Mouse (Mus musculus): ENCODE measurements at regions not wholly inside any gene's neighbourhood (a gene's known extent, or its start where the extent isn't known, plus 50 kb on each side); places are given as distances from the start of the nearest gene placed in this dataset.

DNA sequence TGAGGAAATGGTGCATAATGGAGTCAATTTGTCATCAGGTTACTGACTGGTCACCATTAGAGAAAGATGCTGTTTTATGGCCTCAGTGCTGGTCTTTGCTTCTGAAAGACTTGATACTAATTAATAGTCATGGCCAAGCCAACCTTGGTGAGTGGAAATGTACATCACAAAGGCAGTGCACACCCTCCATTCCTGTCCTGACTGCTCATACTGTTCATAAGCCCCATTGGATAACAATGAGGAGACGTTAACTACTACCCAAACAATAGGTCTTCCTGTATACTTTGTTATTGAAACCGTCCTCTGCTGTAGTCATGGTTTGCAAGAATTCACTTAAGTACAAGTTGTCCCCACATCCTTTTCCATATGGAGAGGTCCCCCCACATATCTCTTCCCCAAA, 605.8 kb upstream of the Slc35b3 start:
- TF ChIP-seq CTCF (IDR thresholded peaks at IDR 0.05; ENCODE audit: borderline replicate concordance, extremely low read depth, insufficient read depth, insufficient read length) (no peak), POLR2A (IDR thresholded peaks at IDR 0.05; ENCODE audit: borderline replicate concordance, extremely low read depth, insufficient read depth, insufficient read length, poor library complexity, severe bottlenecking) (no peak)
- no peak for DNase-seq (ENCODE audit: low read depth)

- TF ChIP-seq POLR2A (IDR thresholded peaks at IDR 0.05; ENCODE audit: borderline replicate concordance, extremely low read depth, insufficient read depth, insufficient read length, poor library complexity, severe bottlenecking) = no peak
- peak; percentile 36 for DNase-seq (ENCODE audit: low read depth)
Observed at GRCm38 (mm10) chr13:39537724-39538440, 577.2 kb upstream of the Slc35b3 start.

DNA sequence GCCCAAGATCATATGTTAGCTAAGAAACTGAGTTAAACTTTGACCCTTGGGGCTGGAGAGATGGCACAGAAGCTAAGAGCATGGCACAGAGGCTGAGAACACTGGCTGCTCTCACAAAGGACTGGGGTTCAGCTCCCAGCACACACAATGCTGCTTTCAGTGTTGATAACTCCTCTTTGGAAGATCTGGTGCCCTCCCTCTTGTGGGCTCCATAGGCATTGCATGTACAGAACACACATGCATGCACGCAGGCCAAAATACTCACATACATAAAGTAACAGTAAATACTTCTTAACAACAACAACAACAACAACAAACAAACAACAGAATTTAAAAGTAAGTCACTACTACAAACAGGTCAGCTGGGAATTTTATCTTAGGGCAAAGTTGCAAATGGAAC, 565.8 kb upstream of the Slc35b3 start:
- no peak for DNase-seq (ENCODE audit: low read depth)
- TF ChIP-seq CTCF (IDR thresholded peaks at IDR 0.05; ENCODE audit: borderline replicate concordance, extremely low read depth, insufficient read depth, insufficient read length) (peak; percentile 48; the same call in 1 of the 2 replicates), POLR2A (IDR thresholded peaks at IDR 0.05; ENCODE audit: borderline replicate concordance, extremely low read depth, insufficient read depth, insufficient read length, poor library complexity, severe bottlenecking) (no peak)

DNA sequence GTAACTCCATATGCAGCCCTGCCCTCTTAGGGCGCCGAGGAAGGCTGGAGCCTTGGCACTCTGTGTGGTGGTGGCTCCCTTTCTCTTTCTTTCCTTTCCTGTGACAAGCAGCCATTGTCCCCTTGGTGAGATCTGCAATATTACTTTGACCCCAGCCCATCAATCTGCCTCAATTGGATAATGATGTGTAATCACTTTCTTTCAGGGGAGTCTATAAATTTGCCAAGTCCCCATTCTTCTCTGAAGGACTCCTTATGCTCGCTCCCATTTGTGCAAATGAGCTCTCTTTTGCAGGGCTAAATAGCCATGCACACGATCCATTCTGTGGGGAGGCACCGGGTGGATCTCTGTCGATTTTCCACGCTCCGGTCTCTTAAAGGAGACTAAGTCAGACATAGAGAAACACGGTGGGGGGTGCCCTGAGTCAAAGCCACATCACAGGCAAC, 563.2 kb upstream of the Slc35b3 start:
- peak; percentile 95 for DNase-seq (ENCODE audit: low read depth)
- TF ChIP-seq CTCF (IDR thresholded peaks at IDR 0.05; ENCODE audit: borderline replicate concordance, extremely low read depth, insufficient read depth, insufficient read length) (no peak), POLR2A (IDR thresholded peaks at IDR 0.05; ENCODE audit: borderline replicate concordance, extremely low read depth, insufficient read depth, insufficient read length, poor library complexity, severe bottlenecking) (no peak)

DNA sequence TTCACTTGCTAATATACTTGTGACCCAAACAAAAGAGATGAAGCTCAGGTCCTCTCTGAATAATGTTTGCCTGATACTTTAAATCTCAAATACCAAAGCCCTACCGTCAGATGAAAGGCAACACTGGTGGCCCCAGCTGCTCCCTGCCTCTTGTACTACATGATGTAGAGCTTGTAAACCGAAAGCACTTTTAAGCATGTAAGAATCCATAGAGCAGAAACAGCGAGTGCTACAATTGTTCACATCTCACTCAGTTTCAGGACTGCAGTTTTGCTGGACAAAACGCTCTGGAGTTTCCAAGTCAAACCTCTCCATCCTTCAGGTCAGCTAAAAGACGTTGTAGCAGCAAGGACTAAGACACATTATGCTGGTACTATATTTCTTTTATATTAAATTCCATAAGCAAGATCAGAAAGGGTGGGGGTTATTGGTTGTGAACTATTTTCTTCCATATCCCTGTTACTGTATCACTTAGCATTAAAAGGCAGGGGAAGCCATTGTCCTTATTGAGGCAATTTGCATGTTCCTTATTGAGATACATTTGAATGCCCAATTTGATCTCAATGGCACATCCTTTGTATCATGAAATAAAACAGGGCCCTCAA, 562.7 kb upstream of the Slc35b3 start:
- DNase-seq (ENCODE audit: low read depth) = peak; percentile 74
- TF ChIP-seq CTCF (IDR thresholded peaks at IDR 0.05; ENCODE audit: borderline replicate concordance, extremely low read depth, insufficient read depth, insufficient read length) = no peak
- TF ChIP-seq POLR2A (IDR thresholded peaks at IDR 0.05; ENCODE audit: borderline replicate concordance, extremely low read depth, insufficient read depth, insufficient read length, poor library complexity, severe bottlenecking) = no peak

DNA sequence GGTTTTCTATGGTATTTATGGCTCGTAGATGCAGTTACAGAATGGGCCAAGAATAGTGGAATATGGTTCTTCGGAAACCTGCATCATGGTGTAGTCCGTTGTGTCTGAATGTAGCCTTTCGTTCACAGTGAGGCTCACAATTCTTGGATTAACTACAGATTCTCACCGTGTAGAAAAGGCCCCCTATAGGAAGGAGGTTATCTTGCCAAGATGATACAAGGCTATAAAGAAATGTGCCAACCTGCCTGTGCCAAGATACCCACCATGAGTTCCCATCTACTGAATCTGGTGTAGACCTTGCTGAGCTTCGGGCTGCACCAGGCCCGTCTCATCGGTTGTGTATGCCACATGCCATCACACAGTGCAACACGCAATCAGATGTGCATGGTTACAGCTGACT, 560.2 kb upstream of the Slc35b3 start:
- TF ChIP-seq POLR2A (IDR thresholded peaks at IDR 0.05; ENCODE audit: borderline replicate concordance, extremely low read depth, insufficient read depth, insufficient read length, poor library complexity, severe bottlenecking) (no peak), CTCF (IDR thresholded peaks at IDR 0.05; ENCODE audit: borderline replicate concordance, extremely low read depth, insufficient read depth, insufficient read length) (no peak)

GRCm38 (mm10) chr13:39516106-39516505, 555.4 kb upstream of the Slc35b3 start:
- DNase-seq (ENCODE audit: low read depth) = peak; percentile 20
- TF ChIP-seq CTCF (IDR thresholded peaks at IDR 0.05; ENCODE audit: borderline replicate concordance, extremely low read depth, insufficient read depth, insufficient read length) = no peak
- TF ChIP-seq POLR2A (IDR thresholded peaks at IDR 0.05; ENCODE audit: borderline replicate concordance, extremely low read depth, insufficient read depth, insufficient read length, poor library complexity, severe bottlenecking) = no peak

More for the DNA sequence above, 560.2 kb upstream of the Slc35b3 start:
- no peak for DNase-seq (ENCODE audit: low read depth)

DNA sequence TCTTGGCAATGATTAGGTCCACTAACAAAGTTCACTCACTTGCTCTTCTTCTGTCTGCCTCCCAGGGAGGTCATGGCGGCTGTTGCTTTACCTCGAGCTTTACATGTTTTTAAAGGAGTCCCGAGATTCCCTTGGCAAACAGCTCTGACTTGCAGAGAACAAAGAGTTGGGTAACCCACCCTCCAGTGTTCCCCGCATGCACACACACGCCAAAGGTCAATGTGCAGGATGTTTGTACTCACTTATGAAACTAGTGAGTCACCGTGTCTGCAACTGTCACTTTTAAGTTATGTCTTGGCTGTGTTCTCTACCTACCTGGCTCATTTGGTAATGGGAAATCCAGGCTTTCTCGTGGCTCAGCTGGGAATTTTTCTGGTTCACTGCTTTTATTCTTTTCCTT, 529.1 kb upstream of the Slc35b3 start:
- no peak for DNase-seq (ENCODE audit: low read depth)
- no peak for TF ChIP-seq POLR2A (IDR thresholded peaks at IDR 0.05; ENCODE audit: borderline replicate concordance, extremely low read depth, insufficient read depth, insufficient read length, poor library complexity, severe bottlenecking)

GRCm38 (mm10) chr13:39472621-39473020, 511.9 kb upstream of the Slc35b3 start:
- TF ChIP-seq CTCF (IDR thresholded peaks at IDR 0.05; ENCODE audit: borderline replicate concordance, extremely low read depth, insufficient read depth, insufficient read length) (no peak), POLR2A (IDR thresholded peaks at IDR 0.05; ENCODE audit: borderline replicate concordance, extremely low read depth, insufficient read depth, insufficient read length, poor library complexity, severe bottlenecking) (no peak)
- DNase-seq (ENCODE audit: low read depth) = peak; percentile 15

DNA sequence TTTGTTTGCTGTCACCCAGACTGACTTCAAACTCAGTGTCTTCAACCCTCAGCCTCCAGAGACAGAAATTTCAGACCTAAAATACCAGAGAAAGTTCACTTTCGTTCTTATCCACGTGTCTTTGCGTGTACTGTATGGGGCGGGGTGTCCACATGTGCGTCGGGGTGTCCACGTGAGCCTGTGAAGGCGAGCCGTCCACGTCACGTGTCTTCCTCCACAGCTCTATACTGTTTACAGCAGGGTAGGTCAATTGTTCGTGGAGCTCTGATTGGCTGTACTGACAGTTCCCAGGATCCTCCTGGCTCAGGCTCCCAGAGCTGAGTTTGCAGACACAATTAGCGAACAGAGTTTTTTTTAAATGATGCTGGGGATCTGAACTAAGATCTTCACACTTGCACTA, 481.1 kb upstream of the Slc35b3 start:
- TF ChIP-seq POLR2A (IDR thresholded peaks at IDR 0.05; ENCODE audit: borderline replicate concordance, extremely low read depth, insufficient read depth, insufficient read length, poor library complexity, severe bottlenecking) (no peak), CTCF (IDR thresholded peaks at IDR 0.05; ENCODE audit: borderline replicate concordance, extremely low read depth, insufficient read depth, insufficient read length) (no peak)
- no peak for DNase-seq (ENCODE audit: low read depth)

DNA sequence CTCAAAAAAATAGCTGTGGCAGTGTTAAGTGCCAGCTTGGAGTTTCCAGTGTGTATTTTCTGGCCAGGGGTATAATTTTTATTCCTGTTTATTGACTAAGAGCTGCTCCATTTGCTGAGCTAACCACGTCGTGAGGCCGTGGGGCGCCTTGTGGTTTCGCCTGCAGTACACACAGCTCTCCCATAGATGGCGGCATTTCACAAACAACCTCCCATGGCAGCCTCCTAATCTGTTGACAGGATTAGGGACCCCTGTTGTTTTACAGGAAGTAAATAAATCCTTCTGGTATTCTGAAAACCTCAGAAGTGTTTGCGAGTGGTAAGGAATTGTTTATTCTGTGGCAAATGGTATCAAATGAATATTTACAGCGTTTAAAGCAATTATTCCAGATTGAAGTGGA, 480.2 kb upstream of the Slc35b3 start:
- TF ChIP-seq POLR2A (IDR thresholded peaks at IDR 0.05; ENCODE audit: borderline replicate concordance, extremely low read depth, insufficient read depth, insufficient read length, poor library complexity, severe bottlenecking) (no peak), CTCF (IDR thresholded peaks at IDR 0.05; ENCODE audit: borderline replicate concordance, extremely low read depth, insufficient read depth, insufficient read length) (peak; percentile 92)
- DNase-seq (ENCODE audit: low read depth) = peak; percentile 84

DNA sequence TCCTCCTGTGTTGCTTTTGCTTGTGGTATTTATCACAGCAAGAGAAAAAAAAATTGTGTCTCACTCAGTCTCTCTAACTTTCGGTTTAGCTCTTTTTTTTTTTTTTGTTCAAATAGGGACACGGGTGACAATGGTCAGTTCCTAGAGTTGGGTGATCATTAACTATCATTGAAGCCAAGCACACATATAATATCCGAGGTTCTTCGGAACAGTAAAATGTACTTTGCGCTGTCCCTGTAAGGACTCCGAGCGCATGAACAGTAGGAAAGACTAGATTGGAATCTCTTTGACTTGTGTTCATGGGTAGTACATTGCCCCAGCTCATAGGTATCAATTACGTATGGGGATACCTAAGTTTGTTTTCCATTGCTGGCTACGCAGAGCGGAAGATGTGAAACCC, 479.7 kb upstream of the Slc35b3 start:
- TF ChIP-seq POLR2A (IDR thresholded peaks at IDR 0.05; ENCODE audit: borderline replicate concordance, extremely low read depth, insufficient read depth, insufficient read length, poor library complexity, severe bottlenecking) (no peak), CTCF (IDR thresholded peaks at IDR 0.05; ENCODE audit: borderline replicate concordance, extremely low read depth, insufficient read depth, insufficient read length) (no peak)
- no peak for DNase-seq (ENCODE audit: low read depth)
